Mouse (Mus musculus): ENCODE data around the gene Mfsd4a. TPM values are rescaled to one million over a fixed set of nuclear protein-coding genes. Genes with fewer than 3 reads are reported as not detected.

Gene Mfsd4a
- polyA plus RNA-seq, 1 experiment from 2014 or later = 19.7 TPM

DNA sequence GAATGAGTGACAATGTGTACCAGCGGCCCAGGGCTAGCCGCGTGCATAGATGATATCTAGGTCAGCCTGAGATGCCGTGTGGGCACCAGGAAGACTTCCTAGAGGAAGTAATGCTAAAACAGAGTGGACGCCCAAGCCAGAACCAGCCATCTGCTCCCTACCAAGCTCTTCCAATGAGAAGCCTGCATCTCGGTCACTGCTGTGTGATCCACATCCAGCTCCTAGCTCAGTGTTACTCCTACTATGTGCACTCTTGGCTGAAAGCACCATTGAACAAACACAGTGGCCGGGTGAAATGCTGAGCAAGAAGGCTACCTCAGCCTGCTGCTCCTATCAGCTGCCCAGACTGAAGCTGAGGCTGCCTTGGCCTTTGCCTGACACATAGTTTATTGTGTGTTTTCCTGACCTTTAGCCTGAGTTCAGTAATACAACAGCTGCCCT is 75.3 kb downstream of the Mfsd4a start:
- no peak overlapping the region for H3K4me2 ChIP-seq (replicated peaks; ENCODE audit: low read depth, low read length)

GRCm38 (mm10) chr1:131990083-131990760 is 77.6 kb downstream of the Mfsd4a start:
- no peak overlapping the region for H3K27ac ChIP-seq (ENCODE audit: low read depth, low read length)
- H3K9ac ChIP-seq (ENCODE audit: low read depth, low read length) = no peak overlapping the region
- H3K4me2 ChIP-seq (replicated peaks; ENCODE audit: low read depth, low read length) = no peak overlapping the region
- ATAC-seq (ENCODE audit: low FRiP score, low TSS enrichment) = no peak
- H3K36me3 ChIP-seq (ENCODE audit: control insufficient read depth, insufficient read depth, low read length) = no peaks in the 10 kb centered on the region
- H3K4me3 ChIP-seq (ENCODE audit: low read length) = no peak overlapping the region
- no peaks in the 10 kb centered on the region for H3K27me3 ChIP-seq (ENCODE audit: control insufficient read depth, insufficient read depth, low read length)
- 69% methylated on average over 9 of the region's 9 CpGs for WGBS
- H3K9me3 ChIP-seq (ENCODE audit: control insufficient read depth, low read length) = no peaks in the 10 kb centered on the region
- no peaks in the 10 kb centered on the region for H3K4me1 ChIP-seq (ENCODE audit: control insufficient read depth, insufficient read depth, low read length)

More for the DNA sequence above, 75.3 kb downstream of the Mfsd4a start:
- WGBS = 72% methylated on average over 7 of the region's 7 CpGs
- no peaks in the 10 kb centered on the region for H3K27me3 ChIP-seq (ENCODE audit: control insufficient read depth, insufficient read depth, low read length)
- no peaks in the 10 kb centered on the region for H3K4me1 ChIP-seq (ENCODE audit: control insufficient read depth, insufficient read depth, low read length)
- H3K9me3 ChIP-seq (ENCODE audit: control insufficient read depth, low read length) = no peaks in the 10 kb centered on the region
- no peak overlapping the region for H3K27ac ChIP-seq (ENCODE audit: low read depth, low read length)
- H3K36me3 ChIP-seq (ENCODE audit: control insufficient read depth, insufficient read depth, low read length) = no peaks in the 10 kb centered on the region
- H3K9ac ChIP-seq (ENCODE audit: low read depth, low read length) = no peak overlapping the region
- ATAC-seq (ENCODE audit: low FRiP score, low TSS enrichment) = no peak
- H3K4me3 ChIP-seq (ENCODE audit: low read length) = no peak overlapping the region

GRCm38 (mm10) chr1:131989476-131989875 is 78.4 kb downstream of the Mfsd4a start:
- H3K9me3 ChIP-seq (ENCODE audit: control insufficient read depth, low read length) = no peaks in the 10 kb centered on the region
- H3K27me3 ChIP-seq (ENCODE audit: control insufficient read depth, insufficient read depth, low read length) = no peaks in the 10 kb centered on the region
- no peaks in the 10 kb centered on the region for H3K4me1 ChIP-seq (ENCODE audit: control insufficient read depth, insufficient read depth, low read length)
- H3K9ac ChIP-seq (ENCODE audit: low read depth, low read length) = no peak overlapping the region
- no peak for ATAC-seq (ENCODE audit: low FRiP score, low TSS enrichment)
- no peak overlapping the region for H3K4me2 ChIP-seq (replicated peaks; ENCODE audit: low read depth, low read length)
- no peak overlapping the region for H3K4me3 ChIP-seq (ENCODE audit: low read length)
- 59% methylated on average over 4 of the region's 4 CpGs for WGBS
- H3K36me3 ChIP-seq (ENCODE audit: control insufficient read depth, insufficient read depth, low read length) = no peaks in the 10 kb centered on the region
- no peak overlapping the region for H3K27ac ChIP-seq (ENCODE audit: low read depth, low read length)

- Histone ChIP-seq H3K36me3 (ENCODE audit: control insufficient read depth, insufficient read depth, low read length) (no peaks in the 10 kb centered on the region), H3K9me3 (ENCODE audit: control insufficient read depth, low read length) (no peaks in the 10 kb centered on the region), H3K4me2 (replicated peaks; ENCODE audit: low read depth, low read length) (no peak overlapping the region), H3K4me3 (ENCODE audit: low read length) (no peak overlapping the region), H3K27ac (ENCODE audit: low read depth, low read length) (no peak overlapping the region), H3K4me1 (ENCODE audit: control insufficient read depth, insufficient read depth, low read length) (no peaks in the 10 kb centered on the region), H3K27me3 (ENCODE audit: control insufficient read depth, insufficient read depth, low read length) (no peaks in the 10 kb centered on the region), H3K9ac (ENCODE audit: low read depth, low read length) (no peak overlapping the region)
- 82% methylated on average over 15 of the region's 15 CpGs for WGBS
- no peak for ATAC-seq (ENCODE audit: low FRiP score, low TSS enrichment)
Measured at GRCm38 (mm10) chr1:131987432-131987831, 80.4 kb downstream of the Mfsd4a start.

DNA sequence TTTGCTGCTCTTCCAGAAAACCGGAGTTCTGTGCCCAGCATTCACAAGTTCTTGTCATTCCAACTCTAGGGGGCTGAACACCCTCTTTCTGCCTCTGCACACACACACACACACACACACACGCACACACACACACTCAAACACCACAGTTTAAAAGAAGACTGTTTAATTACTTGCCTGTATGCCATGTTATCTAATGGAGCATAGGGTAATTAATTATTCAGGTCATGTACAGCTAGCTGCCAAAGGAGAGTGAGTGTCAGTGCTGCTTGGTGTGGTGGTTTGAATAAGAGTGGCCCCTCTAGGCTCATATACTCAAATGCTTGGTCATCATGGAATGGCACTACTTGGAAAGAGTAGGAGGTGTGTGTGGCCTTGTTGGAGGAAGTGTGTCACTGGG is 84.1 kb downstream of the Mfsd4a start:
- ATAC-seq (ENCODE audit: low FRiP score, low TSS enrichment) = no peak
- H3K9me3 ChIP-seq (ENCODE audit: control insufficient read depth, low read length) = no peaks in the 10 kb centered on the region
- WGBS = 86% methylated on average over 2 of the region's 2 CpGs
- H3K36me3 ChIP-seq (ENCODE audit: control insufficient read depth, insufficient read depth, low read length) = no peaks in the 10 kb centered on the region
- H3K4me1 ChIP-seq (ENCODE audit: control insufficient read depth, insufficient read depth, low read length) = no peaks in the 10 kb centered on the region
- H3K27me3 ChIP-seq (ENCODE audit: control insufficient read depth, insufficient read depth, low read length) = no peaks in the 10 kb centered on the region
- no peak overlapping the region for H3K4me2 ChIP-seq (replicated peaks; ENCODE audit: low read depth, low read length)
- no peak overlapping the region for H3K9ac ChIP-seq (ENCODE audit: low read depth, low read length)
- H3K4me3 ChIP-seq (ENCODE audit: low read length) = no peak overlapping the region
- H3K27ac ChIP-seq (ENCODE audit: low read depth, low read length) = no peak overlapping the region

GRCm38 (mm10) chr1:131982907-131983306 is 85.0 kb downstream of the Mfsd4a start:
- Histone ChIP-seq H3K4me1 (ENCODE audit: control insufficient read depth, insufficient read depth, low read length) (no peaks in the 10 kb centered on the region), H3K4me2 (replicated peaks; ENCODE audit: low read depth, low read length) (no peak overlapping the region), H3K9me3 (ENCODE audit: control insufficient read depth, low read length) (no peaks in the 10 kb centered on the region), H3K9ac (ENCODE audit: low read depth, low read length) (no peak overlapping the region), H3K27me3 (ENCODE audit: control insufficient read depth, insufficient read depth, low read length) (no peaks in the 10 kb centered on the region), H3K27ac (ENCODE audit: low read depth, low read length) (no peak overlapping the region), H3K4me3 (ENCODE audit: low read length) (no peak overlapping the region), H3K36me3 (ENCODE audit: control insufficient read depth, insufficient read depth, low read length) (no peaks in the 10 kb centered on the region)
- WGBS = 16% methylated on average over 5 of the region's 5 CpGs
- ATAC-seq (ENCODE audit: low FRiP score, low TSS enrichment) = peak; percentile 25; the same call in 1 of the 2 replicates

DNA sequence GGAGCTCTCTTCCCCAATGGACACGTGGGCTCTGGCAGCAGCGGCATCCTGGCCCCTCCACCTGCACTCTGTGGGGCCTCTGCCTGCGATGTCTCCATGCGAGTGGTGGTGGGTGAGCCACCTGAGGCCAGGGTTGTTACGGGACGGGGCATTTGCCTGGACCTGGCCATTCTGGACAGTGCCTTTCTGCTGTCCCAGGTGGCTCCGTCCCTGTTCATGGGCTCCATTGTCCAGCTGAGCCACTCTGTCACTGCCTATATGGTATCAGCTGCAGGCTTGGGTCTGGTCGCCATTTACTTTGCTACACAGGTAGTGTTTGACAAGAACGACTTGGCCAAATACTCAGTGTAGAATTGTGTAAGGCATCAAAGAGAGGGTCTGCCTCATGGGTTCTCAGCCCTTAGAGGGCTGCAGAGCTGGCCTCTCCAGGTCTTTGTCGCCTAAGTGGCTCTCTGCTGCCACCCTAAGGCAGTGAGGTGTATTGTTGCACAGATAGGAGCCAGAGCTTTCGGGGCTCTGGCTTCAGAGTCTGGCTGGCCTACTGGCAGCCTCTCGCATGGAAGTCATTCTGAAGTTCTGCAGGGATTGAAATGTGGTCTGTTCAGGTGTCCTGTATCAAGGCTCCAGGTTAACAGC is 86.4 kb downstream of the Mfsd4a start:
- H3K4me2 ChIP-seq (replicated peaks; ENCODE audit: low read depth, low read length) = no peak overlapping the region
- no peaks in the 10 kb centered on the region for H3K36me3 ChIP-seq (ENCODE audit: control insufficient read depth, insufficient read depth, low read length)
- no peak overlapping the region for H3K9ac ChIP-seq (ENCODE audit: low read depth, low read length)
- no peaks in the 10 kb centered on the region for H3K9me3 ChIP-seq (ENCODE audit: control insufficient read depth, low read length)
- H3K27ac ChIP-seq (ENCODE audit: low read depth, low read length) = no peak overlapping the region
- 52% methylated on average over 12 of the region's 12 CpGs for WGBS
- no peaks in the 10 kb centered on the region for H3K27me3 ChIP-seq (ENCODE audit: control insufficient read depth, insufficient read depth, low read length)
- H3K4me1 ChIP-seq (ENCODE audit: control insufficient read depth, insufficient read depth, low read length) = no peaks in the 10 kb centered on the region
- H3K4me3 ChIP-seq (ENCODE audit: low read length) = no peak overlapping the region
- ATAC-seq (ENCODE audit: low FRiP score, low TSS enrichment) = peak; percentile 68

- ATAC-seq (ENCODE audit: low FRiP score, low TSS enrichment) = no peak
- Histone ChIP-seq H3K27ac (ENCODE audit: low read depth, low read length) (no peak overlapping the region), H3K9me3 (ENCODE audit: control insufficient read depth, low read length) (no peaks in the 10 kb centered on the region), H3K27me3 (ENCODE audit: control insufficient read depth, insufficient read depth, low read length) (no peaks in the 10 kb centered on the region), H3K9ac (ENCODE audit: low read depth, low read length) (no peak overlapping the region), H3K4me2 (replicated peaks; ENCODE audit: low read depth, low read length) (no peak overlapping the region), H3K4me3 (ENCODE audit: low read length) (no peak overlapping the region), H3K4me1 (ENCODE audit: control insufficient read depth, insufficient read depth, low read length) (no peaks in the 10 kb centered on the region), H3K36me3 (ENCODE audit: control insufficient read depth, insufficient read depth, low read length) (no peaks in the 10 kb centered on the region)
- WGBS = 26% methylated on average over 2 of the region's 2 CpGs
Measured at GRCm38 (mm10) chr1:131980471-131980870, 87.4 kb downstream of the Mfsd4a start.

DNA sequence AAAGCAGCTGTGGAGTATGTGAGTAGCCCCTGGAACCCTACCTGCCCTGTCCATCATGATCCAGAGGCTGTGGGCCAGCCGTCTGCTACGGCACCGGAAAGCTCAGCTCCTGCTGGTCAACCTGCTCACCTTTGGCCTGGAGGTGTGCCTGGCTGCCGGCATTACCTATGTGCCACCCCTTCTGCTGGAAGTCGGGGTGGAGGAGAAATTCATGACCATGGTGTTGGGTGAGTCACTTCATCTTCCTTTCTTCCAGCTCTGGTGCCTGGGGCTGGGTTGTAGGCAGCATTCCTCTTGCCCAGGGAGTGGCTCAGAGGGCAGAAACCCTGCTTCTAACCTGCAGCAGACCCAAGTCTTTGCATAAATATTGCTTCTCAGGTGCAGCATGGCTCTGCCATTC is 91.0 kb downstream of the Mfsd4a start:
- H3K4me3 ChIP-seq (ENCODE audit: low read length) = no peak overlapping the region
- no peak overlapping the region for H3K9ac ChIP-seq (ENCODE audit: low read depth, low read length)
- no peaks in the 10 kb centered on the region for H3K36me3 ChIP-seq (ENCODE audit: control insufficient read depth, insufficient read depth, low read length)
- no peak overlapping the region for H3K27ac ChIP-seq (ENCODE audit: low read depth, low read length)
- 78% methylated on average over 5 of the region's 5 CpGs for WGBS
- H3K27me3 ChIP-seq (ENCODE audit: control insufficient read depth, insufficient read depth, low read length) = no peaks in the 10 kb centered on the region
- ATAC-seq (ENCODE audit: low FRiP score, low TSS enrichment) = no peak
- H3K4me2 ChIP-seq (replicated peaks; ENCODE audit: low read depth, low read length) = no peak overlapping the region
- H3K9me3 ChIP-seq (ENCODE audit: control insufficient read depth, low read length) = no peaks in the 10 kb centered on the region
- peaks cover 14% of the 10 kb centered on the region for H3K4me1 ChIP-seq (ENCODE audit: control insufficient read depth, insufficient read depth, low read length)

All from kidney, embryonic 14.5 days (tissue).